Comparison of ENCODE assay signal across 9 mouse cellular contexts in genomic region chr8:121513429-121513828, GRCm38 (mm10). TPM values are rescaled to one million over a fixed set of nuclear protein-coding genes. Genes with fewer than 3 reads are reported as not detected.
A peak's percentile ranks its signal among the peaks of the same experiment; 100 is the strongest.
DNase-seq lines count a peak whose midpoint lies in the region; ATAC-seq and TF ChIP-seq lines count a peak whose summit lies in the region.
"Had no signal": no experiment of that assay in that cellular context is flagged by ENCODE, and none has a peak within 500 bp of the region (broad histone marks: within the 10 kb centered on the region; RNA-seq: fewer than 3 reads in every experiment).

No protein-coding gene starts in this region.

- no peak overlapping the region for H3K9ac ChIP-seq in forebrain, embryonic 11.5 days (ENCODE audit: low read length)
- H3K9ac ChIP-seq in heart, embryonic 15.5 days = no peak overlapping the region
- H3K9ac ChIP-seq in liver, embryonic 14.5 days (replicated peaks) = no peak overlapping the region
- no peak overlapping the region for H3K9ac ChIP-seq in neural tube, embryonic 14.5 days (replicated peaks; ENCODE audit: low read depth, low read length)
- H3K9ac ChIP-seq: heart, embryonic 13.5 days had no signal

- 6% methylated on average over 12 of the region's 12 CpGs for WGBS in forebrain, embryonic 11.5 days
- WGBS in heart, embryonic 15.5 days = 8% methylated on average over 12 of the region's 12 CpGs
- 6% methylated on average over 12 of the region's 12 CpGs for WGBS in liver, embryonic 14.5 days (ENCODE audit: insufficient replicate concordance)
- WGBS in neural tube, embryonic 14.5 days = 8% methylated on average over 12 of the region's 12 CpGs

- ATAC-seq in forebrain, embryonic 11.5 days (replicated peaks; ENCODE audit: low FRiP score) = no peak
- ATAC-seq in heart, embryonic 15.5 days (replicated peaks; ENCODE audit: insufficient number of reproducible peaks, insufficient read depth, low FRiP score, low read depth) = 0 out of 2 replicates have a peak, but pooled peaks have one; percentile 14
- ATAC-seq in liver, embryonic 14.5 days (ENCODE audit: insufficient read depth) = no peak
- ATAC-seq in neural tube, embryonic 14.5 days (ENCODE audit: low read depth) = peak; percentile 73; the same call in 1 of the 2 replicates

- no peaks in the 10 kb centered on the region for H3K9me3 ChIP-seq in E14TG2a.4 (ENCODE audit: low read length)
- no peaks in the 10 kb centered on the region for H3K9me3 ChIP-seq in forebrain, embryonic 11.5 days (ENCODE audit: control insufficient read depth, low read length)
- no peaks in the 10 kb centered on the region for H3K9me3 ChIP-seq in heart, embryonic 15.5 days (replicated peaks)
- no peaks in the 10 kb centered on the region for H3K9me3 ChIP-seq in liver, embryonic 14.5 days (ENCODE audit: control insufficient read depth, low read length)
- no peaks in the 10 kb centered on the region for H3K9me3 ChIP-seq in neural tube, embryonic 14.5 days (ENCODE audit: control insufficient read depth, low read length)
- H3K9me3 ChIP-seq: heart, embryonic 13.5 days had no signal

- peak; percentile 87 for TF ChIP-seq CTCF in E14TG2a.4 (conservative IDR thresholded peaks at IDR 0.05; ENCODE audit: low read length)
- TF ChIP-seq CTCF in liver, embryonic 14.5 days (IDR thresholded peaks at IDR 0.05; ENCODE audit: low read depth) = peak; percentile 85

- TF ChIP-seq EP300 in liver, embryonic 14.5 days (IDR thresholded peaks at IDR 0.05; ENCODE audit: low read depth) = no peak

- H3K27me3 ChIP-seq in E14TG2a.4 (ENCODE audit: insufficient read depth, low read length) = peaks cover 19% of the 10 kb centered on the region; the same call in 1 of the 2 replicates
- no peaks in the 10 kb centered on the region; the same call in 1 of the 2 replicates for H3K27me3 ChIP-seq in forebrain, embryonic 11.5 days (ENCODE audit: control insufficient read depth, insufficient read depth, low read length)
- peaks cover 46% of the 10 kb centered on the region for H3K27me3 ChIP-seq in heart, embryonic 15.5 days
- H3K27me3 ChIP-seq in liver, embryonic 14.5 days (ENCODE audit: control insufficient read depth, insufficient read depth, low read length) = no peaks in the 10 kb centered on the region
- H3K27me3 ChIP-seq in neural tube, embryonic 14.5 days (ENCODE audit: control insufficient read depth, insufficient read depth, low read length) = 0 out of 2 replicates have a peak, but pooled peaks cover 3% of the 10 kb centered on the region

- DNase-seq in c-Kit-positive CD71-negative TER-119-negative erythroid progenitor cells, embryonic 14.5 days (ENCODE audit: low read depth) = peak; percentile 53
- DNase-seq in forebrain, embryonic 11.5 days (ENCODE audit: low spot score) = peak; percentile 91
- DNase-seq in kidney, postnatal 10 days = peak; percentile 93
- peak; percentile 11 to 32 (median 17) for DNase-seq in liver, embryonic 14.5 days (ENCODE audit: low read depth in 3 of 3, low spot score in 3 of 3)
- DNase-seq in telencephalon, adult 2 months (ENCODE audit: low read depth, low spot score) = peak; percentile 4

- H3K27ac ChIP-seq in forebrain, embryonic 11.5 days (ENCODE audit: low read depth, low read length) = no peak overlapping the region
- no peak overlapping the region for H3K27ac ChIP-seq in heart, embryonic 15.5 days
- H3K27ac ChIP-seq in liver, embryonic 14.5 days = no peak overlapping the region
- no peak overlapping the region for H3K27ac ChIP-seq in neural tube, embryonic 14.5 days (ENCODE audit: low read depth, low read length)
- H3K27ac ChIP-seq: heart, embryonic 13.5 days had no signal

- no peak overlapping the region for H3K4me2 ChIP-seq in forebrain, embryonic 11.5 days (ENCODE audit: low read depth, low read length, severe bottlenecking)
- H3K4me2 ChIP-seq in heart, embryonic 15.5 days = no peak overlapping the region
- H3K4me2 ChIP-seq in liver, embryonic 14.5 days (ENCODE audit: low read depth) = no peak overlapping the region
- no peak overlapping the region for H3K4me2 ChIP-seq in neural tube, embryonic 14.5 days (ENCODE audit: low read depth, low read length)
- H3K4me2 ChIP-seq: heart, embryonic 13.5 days had no signal

- no peaks in the 10 kb centered on the region for H3K4me1 ChIP-seq in E14TG2a.4 (replicated peaks; ENCODE audit: low read depth, low read length)
- H3K4me1 ChIP-seq in forebrain, embryonic 11.5 days (replicated peaks; ENCODE audit: control insufficient read depth, insufficient read depth, low read length) = no peaks in the 10 kb centered on the region
- H3K4me1 ChIP-seq in heart, embryonic 15.5 days (replicated peaks) = no peaks in the 10 kb centered on the region
- H3K4me1 ChIP-seq in liver, embryonic 14.5 days (replicated peaks; ENCODE audit: control insufficient read depth in 2 of 2, insufficient read depth in 2 of 2, low read length in 1 of 2) = no peaks in the 10 kb centered on the region
- H3K4me1 ChIP-seq in neural tube, embryonic 14.5 days (ENCODE audit: control insufficient read depth, insufficient read depth, low read length) = no peaks in the 10 kb centered on the region
- H3K4me1 ChIP-seq: heart, embryonic 13.5 days had no signal

- H3K36me3 ChIP-seq in E14TG2a.4 (ENCODE audit: insufficient read depth, low read length) = no peaks in the 10 kb centered on the region
- no peaks in the 10 kb centered on the region for H3K36me3 ChIP-seq in forebrain, embryonic 11.5 days (ENCODE audit: control insufficient read depth, insufficient read depth, low read length)
- H3K36me3 ChIP-seq in heart, embryonic 15.5 days = no peaks in the 10 kb centered on the region
- no peaks in the 10 kb centered on the region for H3K36me3 ChIP-seq in liver, embryonic 14.5 days (replicated peaks; ENCODE audit: control insufficient read depth, insufficient read depth, low read depth)
- H3K36me3 ChIP-seq in neural tube, embryonic 14.5 days (ENCODE audit: control insufficient read depth, insufficient read depth, low read length) = no peaks in the 10 kb centered on the region
- H3K36me3 ChIP-seq: heart, embryonic 13.5 days had no signal

- H3K4me3 ChIP-seq in E14TG2a.4 (replicated peaks; ENCODE audit: low read length) = no peak overlapping the region
- no peak overlapping the region for H3K4me3 ChIP-seq in forebrain, embryonic 11.5 days (ENCODE audit: low read depth, low read length)
- H3K4me3 ChIP-seq in heart, embryonic 15.5 days = no peak overlapping the region
- H3K4me3 ChIP-seq in liver, embryonic 14.5 days (ENCODE audit: insufficient read depth in 1 of 2, low read depth in 2 of 2, low read length in 2 of 2) = no peak overlapping the region
- no peak overlapping the region for H3K4me3 ChIP-seq in neural tube, embryonic 14.5 days (ENCODE audit: low read depth, low read length)
- H3K4me3 ChIP-seq: heart, embryonic 13.5 days had no signal

RNA-seq across cellular contexts. Expression of gene 1700018B08Rik, which starts 30.7 kb away (rescaled TPM):
- not detected in 2 replicates for polyA plus RNA-seq in forebrain, embryonic 11.5 days (2014; fragmentation: Nextera tagmentation; extraction: Ambion mirVana)
- not detected in 2 replicates for polyA plus RNA-seq in heart, embryonic 15.5 days (2015; fragmentation: Nextera tagmentation; extraction: Ambion mirVana)
- polyA plus RNA-seq in liver, embryonic 14.5 days (2012; rRNA removed) = not detected in 2 replicates
- polyA plus RNA-seq in liver, embryonic 14.5 days (2014; fragmentation: Nextera tagmentation; extraction: Ambion mirVana) = not detected in 2 replicates
- not detected in 2 replicates for polyA plus RNA-seq in neural tube, embryonic 14.5 days (2014; fragmentation: Nextera tagmentation; extraction: Ambion mirVana)
- polyA plus RNA-seq: heart, embryonic 13.5 days had no signal

Comparison
In these comparisons a context has a peak if more than half of its experiments do, and no peak if none do; other contexts are left out.
1. DNase-seq: peak in every context shown above with its lines; median percentile 93 in kidney, postnatal 10 days; 91 in forebrain, embryonic 11.5 days; 53 in c-Kit-positive CD71-negative TER-119-negative erythroid progenitor cells, embryonic 14.5 days; 17 in liver, embryonic 14.5 days; 4 in telencephalon, adult 2 months.
2. ATAC-seq: peak in heart, embryonic 15.5 days (single experiment) and neural tube, embryonic 14.5 days (single experiment); none in forebrain, embryonic 11.5 days (single experiment) and liver, embryonic 14.5 days (single experiment).